Mouse (Mus musculus): Measurements from ENCODE around the gene Rspo3. TPM values are rescaled to one million over a fixed set of nuclear protein-coding genes. Genes with fewer than 3 reads are reported as not detected.
A peak's percentile ranks its signal among the peaks of the same experiment; 100 is the strongest.

Rspo3 gene
- total and polyA plus RNA-seq, 3 experiments, result not detected

DNA sequence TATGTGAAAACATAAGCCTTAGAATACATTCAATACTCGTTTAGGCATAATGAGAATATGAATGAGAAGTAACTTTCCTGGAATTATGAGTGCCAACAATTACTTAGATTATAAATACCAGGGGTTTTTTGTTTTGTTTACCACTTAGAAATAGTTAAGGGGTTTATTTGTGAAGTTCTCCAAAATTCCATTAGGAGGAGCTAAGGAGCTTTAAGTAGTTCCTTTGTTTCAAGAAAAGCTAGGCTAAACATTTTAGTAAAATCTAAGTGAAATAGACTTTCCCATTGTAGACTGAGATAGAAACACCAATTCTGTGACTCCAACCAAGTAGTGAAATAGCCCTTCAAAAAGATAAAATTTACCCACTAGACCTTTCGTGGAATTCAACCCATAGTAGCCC is 76.0 kb downstream of the Rspo3 start:
- TF ChIP-seq SMC3 (IDR thresholded peaks at IDR 0.05; ENCODE audit: low read depth, low read length), result peak; percentile 19; the same call in 1 of the 2 replicates
- TF ChIP-seq CTCF (conservative IDR thresholded peaks at IDR 0.05 in 1 of 2, IDR thresholded peaks at IDR 0.05 in 1 of 2; ENCODE audit: low read depth in 2 of 2, low read length in 2 of 2), result peak in 1 of 2 experiments; percentile 38; a peak in 3 of 4 replicates
- TF ChIP-seq RAD21 (IDR thresholded peaks at IDR 0.05; ENCODE audit: low read depth, low read length), result peak; percentile 51
- TF ChIP-seq ZMIZ1 (IDR thresholded peaks at IDR 0.05; ENCODE audit: low read depth, low read length), result no peak
- H3K4me1 ChIP-seq (ENCODE audit: control insufficient read depth in 1 of 2, insufficient read depth in 2 of 2), result no peaks in the 10 kb centered on the region
- in situ Hi-C loops (cut with MboI; ENCODE audit: low pct_ligation_motif_present, low pct_unique_long_range_greater_than_20kb, low sequenced_read_pairs), result no loop called here
- no peak overlapping the region for H3K27ac ChIP-seq (ENCODE audit: insufficient read depth, low read depth)
- peak; percentile 19 for DNase-seq (ENCODE audit: extremely low read depth)
- H3K36me3 ChIP-seq (replicated peaks in 1 of 2; ENCODE audit: control insufficient read depth in 1 of 2, insufficient read depth in 1 of 2, low read length in 1 of 2), result no peaks in the 10 kb centered on the region
- H3K4me3 ChIP-seq (replicated peaks in 1 of 3; ENCODE audit: low read depth in 2 of 3, low read length in 2 of 3, poor library complexity in 1 of 3), result no peak overlapping the region
- dilution Hi-C loops (cut with MboI; ENCODE audit: extremely low pct_ligation_motif_present, extremely low pct_unique_long_range_greater_than_20kb, low sequenced_read_pairs), result no loop called here
- H3K9me3 ChIP-seq (replicated peaks; ENCODE audit: low read length), result no peaks in the 10 kb centered on the region
- no peak overlapping the region for H3K4me2 ChIP-seq (ENCODE audit: insufficient read depth, low read depth, poor library complexity, severe bottlenecking)
- H3K9ac ChIP-seq (ENCODE audit: insufficient read depth, low read depth), result no peak overlapping the region
- no peaks in the 10 kb centered on the region for H3K79me2 ChIP-seq (replicated peaks; ENCODE audit: control insufficient read depth, extremely low read depth, insufficient read depth, poor library complexity, severe bottlenecking)
- no peaks in the 10 kb centered on the region for H3K27me3 ChIP-seq (replicated peaks)

GRCm38 (mm10) chr10:29445076-29445475 is 90.6 kb downstream of the Rspo3 start:
- TF ChIP-seq CHD2 (IDR thresholded peaks at IDR 0.05; ENCODE audit: low read length), result no peak
- Histone ChIP-seq H3K4me2 (ENCODE audit: insufficient read depth, low read depth, poor library complexity, severe bottlenecking) (no peak overlapping the region), H3K4me3 (replicated peaks in 1 of 3; ENCODE audit: low read depth in 2 of 3, low read length in 2 of 3, poor library complexity in 1 of 3) (no peak overlapping the region), H3K9ac (ENCODE audit: insufficient read depth, low read depth) (no peak overlapping the region), H3K9me3 (replicated peaks; ENCODE audit: low read length) (no peaks in the 10 kb centered on the region), H3K27me3 (replicated peaks) (no peaks in the 10 kb centered on the region), H3K79me2 (replicated peaks; ENCODE audit: control insufficient read depth, extremely low read depth, insufficient read depth, poor library complexity, severe bottlenecking) (no peaks in the 10 kb centered on the region), H3K4me1 (ENCODE audit: control insufficient read depth in 1 of 2, insufficient read depth in 2 of 2) (peaks cover 0 to 7% of the 10 kb centered on the region in 2 experiments; a peak in 1 of 4 replicates), H3K36me3 (replicated peaks in 1 of 2; ENCODE audit: control insufficient read depth in 1 of 2, insufficient read depth in 1 of 2, low read length in 1 of 2) (no peaks in the 10 kb centered on the region), H3K27ac (ENCODE audit: insufficient read depth, low read depth) (no peak overlapping the region)
- dilution Hi-C loops (cut with MboI; ENCODE audit: extremely low pct_ligation_motif_present, extremely low pct_unique_long_range_greater_than_20kb, low sequenced_read_pairs) (no loop called here), in situ Hi-C loops (cut with MboI; ENCODE audit: low pct_ligation_motif_present, low pct_unique_long_range_greater_than_20kb, low sequenced_read_pairs) (no loop called here)
- DNase-seq (ENCODE audit: extremely low read depth), result no peak

- DNase-seq (ENCODE audit: extremely low read depth), result no peak
- Histone ChIP-seq H3K9me3 (replicated peaks; ENCODE audit: low read length) (no peaks in the 10 kb centered on the region), H3K9ac (ENCODE audit: insufficient read depth, low read depth) (no peak overlapping the region), H3K4me1 (ENCODE audit: control insufficient read depth in 1 of 2, insufficient read depth in 2 of 2) (peaks cover 0 to 7% of the 10 kb centered on the region in 2 experiments; a peak in 1 of 4 replicates), H3K27ac (ENCODE audit: insufficient read depth, low read depth) (no peak overlapping the region), H3K79me2 (replicated peaks; ENCODE audit: control insufficient read depth, extremely low read depth, insufficient read depth, poor library complexity, severe bottlenecking) (no peaks in the 10 kb centered on the region), H3K4me3 (replicated peaks in 1 of 3; ENCODE audit: low read depth in 2 of 3, low read length in 2 of 3, poor library complexity in 1 of 3) (no peak overlapping the region), H3K36me3 (replicated peaks in 1 of 2; ENCODE audit: control insufficient read depth in 1 of 2, insufficient read depth in 1 of 2, low read length in 1 of 2) (no peaks in the 10 kb centered on the region), H3K4me2 (ENCODE audit: insufficient read depth, low read depth, poor library complexity, severe bottlenecking) (no peak overlapping the region), H3K27me3 (replicated peaks) (no peaks in the 10 kb centered on the region)
- in situ Hi-C loops (cut with MboI; ENCODE audit: low pct_ligation_motif_present, low pct_unique_long_range_greater_than_20kb, low sequenced_read_pairs) (no loop called here), dilution Hi-C loops (cut with MboI; ENCODE audit: extremely low pct_ligation_motif_present, extremely low pct_unique_long_range_greater_than_20kb, low sequenced_read_pairs) (no loop called here)
- TF ChIP-seq TBP (conservative IDR thresholded peaks at IDR 0.05; ENCODE audit: low read depth, low read length), result no peak
- no peak for TF ChIP-seq UBTF (IDR thresholded peaks at IDR 0.05; ENCODE audit: low read depth, low read length)
- TF ChIP-seq MYC (IDR thresholded peaks at IDR 0.05; ENCODE audit: low read depth, low read length), result no peak
- no peak for TF ChIP-seq ZKSCAN1 (IDR thresholded peaks at IDR 0.05; ENCODE audit: borderline replicate concordance, low read depth, low read length)
- TF ChIP-seq JUND (conservative IDR thresholded peaks at IDR 0.05; ENCODE audit: low read depth, low read length), result no peak
These were observed 94.4 kb downstream of the Rspo3 start for GRCm38 (mm10) chr10:29441297-29441696.
